Mouse (Mus musculus) 3T3-L1 (cell line): ENCODE data around the gene Nrf1.
A peak's percentile ranks its signal among the peaks of the same experiment; 100 is the strongest.

ENCODE experiments used
- DNase-seq: peaks from one replicate; pipeline ENCODE4 v3.0.0-alpha.2; 2015; ENCODE audit warnings: low read depth, low spot score

Gene Nrf1

DNA sequence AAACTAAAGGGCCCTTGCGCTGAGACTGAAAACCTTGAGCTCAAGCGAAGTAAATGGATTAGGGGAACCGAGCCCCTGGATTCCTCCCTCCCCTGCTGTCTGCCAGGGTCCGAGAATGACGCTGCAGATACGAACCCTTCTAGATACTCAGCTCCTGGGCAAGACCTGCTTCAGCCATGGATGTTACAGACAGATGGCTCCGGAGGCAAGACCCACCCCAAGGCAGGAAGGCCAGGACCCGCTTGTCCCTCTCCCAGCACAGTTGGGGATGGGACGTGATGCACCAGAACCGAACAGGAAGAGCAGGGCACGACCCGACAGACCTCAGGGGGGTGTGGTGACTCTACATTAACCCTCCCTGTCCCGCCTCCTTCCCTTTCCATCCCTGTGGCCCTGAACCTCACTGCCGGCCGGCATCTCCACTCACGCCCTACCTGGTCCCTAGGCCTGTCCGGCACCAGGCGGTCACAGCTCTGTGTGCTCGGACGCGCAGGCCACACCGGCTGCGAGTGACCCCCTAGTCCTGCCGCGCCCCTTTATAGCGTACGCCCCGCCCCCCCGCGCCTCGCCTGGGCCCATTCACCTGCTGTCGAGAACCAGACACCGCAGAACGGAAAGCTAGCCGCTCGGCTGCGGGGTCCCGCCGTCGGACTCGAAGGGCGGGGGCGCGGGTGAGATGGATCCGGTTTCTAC, 127.6 kb downstream of the Nrf1 start:
- DNase-seq = no peak

DNA sequence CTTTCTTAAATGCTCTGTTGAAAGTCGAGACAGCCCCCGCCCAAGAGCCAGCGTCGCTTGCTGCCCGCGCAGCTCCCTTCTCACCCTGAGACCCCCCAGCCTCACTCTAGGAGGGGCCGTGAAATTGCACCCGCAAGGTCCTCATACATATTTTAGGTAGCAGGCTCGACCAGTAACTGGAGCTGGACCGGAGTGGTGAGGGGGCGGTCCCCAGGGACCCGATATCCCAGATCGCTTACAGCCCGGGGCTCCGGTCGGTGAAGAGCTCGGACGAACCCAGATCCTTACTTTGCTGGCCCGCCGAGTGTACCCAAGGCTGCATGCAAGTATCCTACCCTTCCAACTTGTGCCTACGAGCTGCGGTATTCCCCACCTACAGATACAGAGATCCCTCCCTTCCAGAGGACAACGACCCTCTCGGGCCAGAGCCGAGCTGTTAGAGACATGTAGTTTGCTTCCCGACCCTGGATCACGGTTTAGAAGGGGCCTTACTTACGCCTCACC, 128.2 kb downstream of the Nrf1 start:
- DNase-seq = no peak

DNA sequence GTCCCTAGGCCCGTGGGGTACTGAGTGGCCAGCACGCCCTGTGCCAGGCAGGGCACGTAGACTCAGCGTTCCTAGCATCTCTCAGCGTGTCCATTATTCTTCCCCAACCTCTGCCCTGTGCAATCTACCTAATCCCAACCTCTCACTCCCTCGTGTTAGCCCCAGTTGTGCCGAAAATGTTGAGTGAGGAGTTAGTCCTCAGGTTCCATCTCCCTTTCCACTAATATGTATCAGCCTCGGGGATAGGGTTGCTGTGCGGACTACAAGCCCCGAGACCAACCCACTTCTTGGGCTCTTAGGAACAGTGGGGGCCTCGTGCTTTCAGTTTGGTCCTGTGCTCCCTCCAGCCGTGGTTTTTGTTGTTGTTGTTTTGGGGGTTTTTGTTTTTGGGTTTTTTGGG, 128.7 kb downstream of the Nrf1 start:
- DNase-seq = no peak

DNA sequence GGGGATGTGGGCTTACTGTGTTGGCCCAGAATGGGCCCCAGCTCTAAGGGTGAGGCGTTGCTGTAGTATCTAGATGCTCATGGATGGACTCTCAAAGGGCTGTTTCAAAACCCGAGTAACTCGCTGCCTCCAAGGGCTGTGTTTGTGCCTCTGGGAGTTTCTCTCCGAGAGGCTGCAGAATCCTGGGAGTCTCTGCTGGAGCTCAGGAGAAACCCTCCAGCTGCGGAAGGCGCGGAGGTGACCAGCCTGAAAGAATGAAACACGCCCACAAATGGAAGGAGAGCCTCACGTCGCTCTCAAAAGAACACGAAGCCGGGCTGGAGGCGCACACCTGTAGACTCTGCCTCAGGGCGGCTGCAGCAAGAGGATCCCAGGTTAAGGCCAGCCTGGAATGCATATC, 129.5 kb downstream of the Nrf1 start:
- DNase-seq = no peak

DNA sequence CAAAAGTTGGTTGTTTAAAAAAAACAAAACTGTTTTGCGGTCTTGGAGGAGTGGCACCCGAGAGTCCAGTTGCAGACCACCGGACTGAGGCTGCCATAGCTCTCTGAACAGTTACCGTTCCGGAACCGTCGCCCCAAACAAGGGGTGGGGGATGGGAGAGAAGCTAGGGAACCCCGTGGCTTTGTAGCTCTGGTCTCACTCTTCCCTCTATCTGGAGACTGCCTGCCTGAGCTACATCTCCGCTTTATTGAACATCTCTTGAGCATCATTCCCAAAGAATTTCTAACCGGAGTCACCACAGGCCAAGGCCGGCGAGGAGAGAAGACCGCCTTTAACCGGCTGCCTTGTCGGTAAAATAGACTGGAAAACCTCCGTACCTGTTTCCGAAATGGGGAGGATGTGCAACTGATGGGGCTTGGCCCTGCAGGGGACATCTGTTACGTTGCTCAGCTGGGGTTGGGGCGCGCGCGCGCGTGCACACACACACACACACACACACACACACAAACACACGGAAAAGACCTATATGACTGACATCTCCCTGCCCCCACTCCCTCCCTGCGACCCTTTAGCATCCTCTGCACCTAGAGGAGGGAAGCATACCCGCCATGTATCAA, 130.3 kb downstream of the Nrf1 start:
- no peak for DNase-seq

DNA sequence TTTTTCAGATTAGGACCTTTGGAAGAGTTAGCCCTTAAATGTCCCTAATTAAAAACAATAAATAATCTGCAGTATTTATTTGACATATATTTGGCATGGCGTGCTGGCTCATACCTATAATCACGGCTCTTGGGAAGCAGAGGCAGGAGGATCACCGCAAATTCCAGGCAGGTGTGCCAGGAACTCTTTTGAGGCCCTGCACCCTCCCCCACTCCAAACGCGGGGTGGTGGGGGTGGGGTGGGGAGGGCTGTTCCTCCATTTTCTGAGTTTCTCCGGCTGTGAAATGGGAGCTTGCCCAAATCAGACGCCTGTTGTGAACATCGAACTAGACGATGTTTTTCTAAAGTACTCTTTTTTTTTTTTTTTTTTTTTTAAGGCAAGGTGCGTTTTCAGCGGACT, 131.3 kb downstream of the Nrf1 start:
- DNase-seq = no peak

DNA sequence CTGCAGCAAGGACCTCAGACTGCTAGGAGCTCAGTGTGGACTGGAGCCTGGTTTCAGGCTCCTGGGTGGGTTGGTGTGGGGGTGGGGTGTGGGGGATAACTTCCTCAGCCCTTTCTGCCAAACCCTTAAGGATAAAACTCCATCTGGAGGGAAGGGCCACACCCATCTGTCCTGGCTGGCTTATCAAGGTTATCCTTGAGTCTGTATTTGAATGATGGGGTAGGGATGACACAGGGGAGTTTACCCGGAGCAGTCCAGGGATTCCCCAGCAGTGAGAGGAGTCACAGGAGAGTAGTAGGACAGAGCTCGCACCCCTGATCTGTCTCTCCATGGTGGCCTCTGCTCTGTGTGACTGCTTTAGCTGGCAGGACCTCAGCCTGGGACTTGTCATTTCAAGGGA, 132.5 kb downstream of the Nrf1 start:
- DNase-seq = no peak

DNA sequence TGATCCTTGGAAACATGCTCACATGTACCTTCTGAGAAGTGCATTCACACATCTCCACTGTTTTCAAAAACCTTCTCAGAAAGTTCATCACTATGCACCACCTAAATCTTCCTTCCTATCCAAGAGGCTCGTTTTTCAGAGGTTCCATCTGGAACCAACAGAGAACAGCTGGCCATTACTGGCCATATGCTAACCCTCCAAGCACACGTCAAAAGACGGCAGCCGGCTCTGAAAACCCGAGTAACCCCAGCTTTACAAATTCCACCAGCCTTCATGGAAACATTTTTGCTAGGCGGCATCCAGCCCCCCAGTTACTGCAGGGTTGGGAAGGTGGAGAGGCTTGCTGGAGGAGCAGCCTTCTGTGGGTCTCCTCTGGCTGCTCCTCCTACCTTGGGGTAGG, 134.2 kb downstream of the Nrf1 start:
- DNase-seq = no peak

DNA sequence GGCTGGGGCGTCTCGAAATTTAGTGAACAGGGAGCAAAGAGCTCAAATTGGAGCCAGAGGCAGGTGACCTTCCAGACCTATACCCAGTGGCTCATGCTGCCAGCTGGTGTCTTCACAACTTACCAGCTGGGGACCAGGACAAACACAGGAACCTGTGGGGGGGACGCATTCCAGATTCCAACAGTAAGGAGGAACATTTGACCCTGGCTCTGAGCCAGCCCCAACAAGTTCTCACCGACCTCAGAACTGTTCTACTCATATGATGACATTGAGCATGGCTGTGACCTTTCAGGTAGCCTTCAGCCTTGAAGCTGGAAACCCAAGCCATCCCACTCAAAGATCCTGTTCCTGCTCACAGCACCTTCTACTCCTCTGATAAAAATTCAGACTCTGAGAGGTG, 135.8 kb downstream of the Nrf1 start:
- DNase-seq = no peak

DNA sequence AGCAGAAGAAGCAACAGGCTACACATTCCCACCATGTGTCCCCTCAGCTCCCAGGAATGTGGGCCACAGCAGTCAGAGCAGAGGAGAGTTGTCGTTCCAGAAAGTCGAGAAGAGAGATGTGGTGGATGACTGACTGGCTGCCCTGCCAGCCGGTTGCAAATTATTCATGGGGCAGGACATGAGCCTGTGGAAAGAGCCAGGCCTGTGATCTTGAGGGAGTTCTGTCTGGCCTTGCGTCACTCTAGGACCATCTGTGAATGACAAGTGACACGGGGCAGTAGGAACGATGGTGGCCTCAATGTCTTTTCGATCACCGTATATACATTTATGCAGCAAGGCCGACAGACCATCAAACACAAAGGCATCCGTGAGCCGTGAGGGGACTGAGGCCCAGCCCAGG, 147.9 kb downstream of the Nrf1 start:
- DNase-seq = no peak

DNA sequence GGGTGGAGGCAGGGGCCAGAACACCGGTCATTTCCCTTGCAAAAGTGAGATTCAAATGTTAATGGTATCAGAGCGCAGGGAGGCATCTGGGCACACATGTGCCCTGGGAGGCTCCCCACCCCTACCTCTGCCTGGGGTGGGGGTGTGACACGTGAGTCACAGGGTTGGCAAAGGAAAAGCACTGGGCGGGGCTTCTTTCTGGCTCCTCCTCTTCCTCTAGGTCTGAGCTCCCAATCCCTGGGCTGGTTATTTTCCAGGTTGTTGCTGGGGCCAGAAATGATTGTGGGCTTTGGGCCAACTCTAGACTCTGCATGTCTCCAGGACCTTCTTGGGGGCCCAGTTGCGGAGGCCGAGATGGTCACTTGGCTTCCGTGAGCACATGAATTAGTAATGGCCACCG, 148.4 kb downstream of the Nrf1 start:
- peak; percentile 60 for DNase-seq
